Mouse (Mus musculus): ENCODE data around the gene Hdac4.

GRCm38 (mm10) chr1:92177196-92177595 lies 18.3 kb downstream of the Hdac4 start:
- TF ChIP-seq POLR2A (IDR thresholded peaks at IDR 0.05; ENCODE audit: borderline replicate concordance, low read depth, low read length): no peak
- TF ChIP-seq CTCF (IDR thresholded peaks at IDR 0.05; ENCODE audit: low read depth, low read length): no peak

All from bone marrow macrophage, adult 2 months (primary cell).